ENCODE assay signal across 15 mouse cellular contexts in the genomic region with DNA sequence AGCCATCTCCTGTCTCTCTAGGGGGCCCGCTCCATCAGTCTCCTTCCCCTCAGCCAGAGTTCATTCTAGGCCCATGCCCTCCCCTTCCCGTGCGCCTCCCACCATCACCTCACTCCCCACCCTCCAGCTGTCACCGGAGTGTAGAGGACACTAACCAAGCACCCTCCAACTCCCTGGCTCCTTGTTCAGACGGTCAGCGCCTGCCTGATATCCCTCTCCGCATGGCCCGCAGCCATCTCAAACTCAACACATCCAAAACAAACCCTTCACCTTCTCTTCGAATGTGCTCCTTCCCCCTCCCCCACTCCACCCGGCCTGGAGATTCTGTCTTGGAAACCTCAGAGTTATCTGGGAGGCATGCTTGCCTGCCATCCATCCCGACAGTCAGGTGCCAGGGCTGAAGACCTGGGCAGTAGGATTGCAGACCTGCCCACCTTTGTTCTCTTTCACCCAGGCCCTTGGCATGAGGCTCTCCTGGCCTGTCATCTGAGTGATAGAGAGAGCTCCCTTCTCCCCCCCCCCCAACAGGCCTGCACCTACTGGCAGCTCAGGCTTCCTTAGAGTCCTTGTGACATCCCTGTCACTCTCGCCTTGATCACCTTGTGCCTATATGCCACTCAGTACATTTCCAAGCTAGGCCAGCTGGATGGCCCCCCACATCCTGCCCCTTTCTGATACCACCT. TPM values are rescaled to one million over a fixed set of nuclear protein-coding genes. Genes with fewer than 3 reads are reported as not detected.
DNase-seq lines count a peak whose midpoint lies in the region; ATAC-seq and TF ChIP-seq lines count a peak whose summit lies in the region.
"Had no signal": no experiment of that assay in that cellular context is flagged by ENCODE, and none has a peak within 500 bp of the region (broad histone marks: within the 10 kb centered on the region; RNA-seq: fewer than 3 reads in every experiment).

No protein-coding gene starts in this region.

- H3K4me3 ChIP-seq in midbrain, embryonic 10.5 days = no peak overlapping the region
- H3K4me3 ChIP-seq in midbrain, postnatal 0 days (ENCODE audit: low read depth, low read length) = no peak overlapping the region
- no peak overlapping the region for H3K4me3 ChIP-seq in heart, embryonic 13.5 days
- no peak overlapping the region for H3K4me3 ChIP-seq in lung, adult 2 months (replicated peaks; ENCODE audit: extremely low read depth, low read depth, low read length)
- H3K4me3 ChIP-seq in stomach, embryonic 16.5 days (replicated peaks; ENCODE audit: low read length) = no peak overlapping the region
- H3K4me3 ChIP-seq: hindbrain, embryonic 13.5 days; limb, embryonic 12.5 days had no signal

- no peak for TF ChIP-seq POLR2A in lung, adult 2 months (IDR thresholded peaks at IDR 0.05; ENCODE audit: borderline replicate concordance, extremely low read depth, low read depth, low read length)

- peaks cover 53% of the 10 kb centered on the region for H3K4me1 ChIP-seq in midbrain, embryonic 10.5 days
- peaks cover 3% of the 10 kb centered on the region; the same call in 1 of the 2 replicates for H3K4me1 ChIP-seq in midbrain, postnatal 0 days (ENCODE audit: insufficient read depth, low read length)
- peaks cover 65% of the 10 kb centered on the region for H3K4me1 ChIP-seq in heart, embryonic 13.5 days
- H3K4me1 ChIP-seq in lung, adult 2 months (ENCODE audit: control insufficient read depth, insufficient read depth, low read length) = peaks cover 6% of the 10 kb centered on the region
- peaks cover 13% of the 10 kb centered on the region for H3K4me1 ChIP-seq in stomach, embryonic 16.5 days (ENCODE audit: control insufficient read depth, insufficient read depth, low read length)

- H3K27ac ChIP-seq in midbrain, embryonic 10.5 days (replicated peaks) = peak overlapping the region; percentile 75; the same call in 1 of the 2 replicates
- no peak overlapping the region for H3K27ac ChIP-seq in midbrain, postnatal 0 days (ENCODE audit: low read depth, low read length)
- peak overlapping the region; percentile 93 for H3K27ac ChIP-seq in heart, embryonic 13.5 days (replicated peaks)
- H3K27ac ChIP-seq in stomach, embryonic 16.5 days (ENCODE audit: low read length) = no peak overlapping the region
- H3K27ac ChIP-seq: hindbrain, embryonic 13.5 days; limb, embryonic 12.5 days; macrophage had no signal

- H3K4me2 ChIP-seq in midbrain, postnatal 0 days (ENCODE audit: low read depth, low read length, poor library complexity, severe bottlenecking) = no peak overlapping the region
- peak overlapping the region; percentile 37 for H3K4me2 ChIP-seq in heart, embryonic 13.5 days
- H3K4me2 ChIP-seq in stomach, embryonic 16.5 days (ENCODE audit: low read depth, low read length) = no peak overlapping the region
- H3K4me2 ChIP-seq: hindbrain, embryonic 13.5 days; limb, embryonic 12.5 days had no signal

- no peaks in the 10 kb centered on the region for H3K9me3 ChIP-seq in midbrain, embryonic 10.5 days (replicated peaks)
- H3K9me3 ChIP-seq in midbrain, postnatal 0 days (ENCODE audit: low read length) = no peaks in the 10 kb centered on the region
- no peaks in the 10 kb centered on the region for H3K9me3 ChIP-seq in heart, embryonic 13.5 days
- H3K9me3 ChIP-seq in stomach, embryonic 16.5 days (replicated peaks; ENCODE audit: control insufficient read depth, low read length) = no peaks in the 10 kb centered on the region
- H3K9me3 ChIP-seq: hindbrain, embryonic 13.5 days; limb, embryonic 12.5 days had no signal

- DNase-seq in midbrain, embryonic 10.5 days (ENCODE audit: low spot score) = no peak
- no peak for DNase-seq in midbrain, postnatal 0 days (ENCODE audit: low spot score)
- DNase-seq in lung, adult 2 months = peak; percentile 34
- no peak for DNase-seq in ovary, postnatal 36 days (ENCODE audit: low spot score)
- no peak for DNase-seq in gastrocnemius, adult 8-10 months (ENCODE audit: low spot score in 2 of 2)
- DNase-seq: cerebellum, adult 18-20 months; kidney, postnatal 10 days; layer of hippocampus, postnatal 36 days; right cerebral cortex, postnatal 4 days had no signal

- H3K27me3 ChIP-seq in midbrain, embryonic 10.5 days (ENCODE audit: low read depth, poor library complexity, severe bottlenecking) = no peaks in the 10 kb centered on the region
- no peaks in the 10 kb centered on the region for H3K27me3 ChIP-seq in midbrain, postnatal 0 days (ENCODE audit: insufficient read depth, low read length)
- H3K27me3 ChIP-seq in heart, embryonic 13.5 days (replicated peaks) = peaks cover 31% of the 10 kb centered on the region
- no peaks in the 10 kb centered on the region for H3K27me3 ChIP-seq in stomach, embryonic 16.5 days (ENCODE audit: control insufficient read depth, insufficient read depth, low read length)
- H3K27me3 ChIP-seq: hindbrain, embryonic 13.5 days; limb, embryonic 12.5 days had no signal

- no peak for ATAC-seq in midbrain, postnatal 0 days (ENCODE audit: low FRiP score)
- peak; percentile 70; the same call in 1 of the 2 replicates for ATAC-seq in heart, embryonic 13.5 days (ENCODE audit: extremely low read depth, insufficient number of reproducible peaks, low FRiP score, low TSS enrichment)
- peak; percentile 42; the same call in 1 of the 2 replicates for ATAC-seq in stomach, embryonic 16.5 days (ENCODE audit: insufficient read depth, low FRiP score)
- no peak for ATAC-seq in monocyte, adult 5-6 weeks (replicated peaks; ENCODE audit: insufficient number of reproducible peaks, low FRiP score, low TSS enrichment, poor library complexity, severe bottlenecking)

- peaks cover 60% of the 10 kb centered on the region for H3K36me3 ChIP-seq in midbrain, embryonic 10.5 days
- peaks cover 3% of the 10 kb centered on the region; the same call in 1 of the 2 replicates for H3K36me3 ChIP-seq in midbrain, postnatal 0 days (ENCODE audit: insufficient read depth, low read length)
- no peaks in the 10 kb centered on the region for H3K36me3 ChIP-seq in heart, embryonic 13.5 days
- H3K36me3 ChIP-seq in stomach, embryonic 16.5 days (ENCODE audit: control insufficient read depth, insufficient read depth, low read length) = no peaks in the 10 kb centered on the region

- no peak overlapping the region for H3K9ac ChIP-seq in midbrain, postnatal 0 days (replicated peaks; ENCODE audit: low read length, poor library complexity, severe bottlenecking)
- H3K9ac ChIP-seq in heart, embryonic 13.5 days = peak overlapping the region; percentile 62; the same call in 1 of the 2 replicates
- H3K9ac ChIP-seq in stomach, embryonic 16.5 days (ENCODE audit: low read length) = no peak overlapping the region
- H3K9ac ChIP-seq: hindbrain, embryonic 13.5 days; limb, embryonic 12.5 days had no signal

- 76% methylated on average over 12 of the region's 12 CpGs for WGBS in midbrain, embryonic 10.5 days
- WGBS in midbrain, postnatal 0 days = 69% methylated on average over 12 of the region's 12 CpGs
- 13% methylated on average over 12 of the region's 12 CpGs for WGBS in heart, embryonic 13.5 days
- 57% methylated on average over 12 of the region's 12 CpGs for WGBS in lung, adult 2 months
- 47% methylated on average over 12 of the region's 12 CpGs for WGBS in stomach, embryonic 16.5 days

- TF ChIP-seq CTCF in midbrain, postnatal 0 days (IDR thresholded peaks at IDR 0.05) = no peak
- no peak for TF ChIP-seq CTCF in lung, adult 2 months (IDR thresholded peaks at IDR 0.05; ENCODE audit: insufficient read depth, low read length)

RNA-seq across cellular contexts. Expression of a gene that starts 22.8 kb away (rescaled TPM):
- polyA plus RNA-seq in midbrain, embryonic 10.5 days (2016; fragmentation: Nextera tagmentation; extraction: Ambion mirVana) = 8.1 and 9.1 TPM in 2 replicates
- total RNA-seq in midbrain, postnatal 0 days (2014; rRNA removed) = 94.6 and 131 TPM in 2 replicates
- polyA plus RNA-seq in midbrain, postnatal 0 days (2015; fragmentation: Nextera tagmentation; extraction: Ambion mirVana) = 13.0 and 13.2 TPM in 2 replicates
- 3.4 and 5.8 TPM in 2 replicates for polyA plus RNA-seq in heart, embryonic 13.5 days (2015; fragmentation: Nextera tagmentation; extraction: Ambion mirVana)
- 3.5 and 4.3 TPM in 2 replicates for polyA plus RNA-seq in lung, adult 2 months (2012; rRNA removed)
- polyA plus RNA-seq in stomach, embryonic 16.5 days (2015; fragmentation: Nextera tagmentation; extraction: Ambion mirVana) = 7.9 and 8.5 TPM in 2 replicates
- not detected in 3 replicates for total RNA-seq in monocyte, adult 5-6 weeks (2017)
- 1 to 10 TPM in 2 of 4 experiments, under 1 TPM in 2; 0.63 to 1.3 (median 0.86) TPM for total RNA-seq in gastrocnemius, adult 8-10 months (2022)
- polyA plus RNA-seq: macrophage had no signal

RNA-seq across cellular contexts. Expression of a gene that starts 34.7 kb away (rescaled TPM):
- polyA plus RNA-seq in midbrain, embryonic 10.5 days (2016; fragmentation: Nextera tagmentation; extraction: Ambion mirVana) = 0.12 TPM in 1 of 2 replicates, not detected in the other
- 0.93 and 6.5 TPM in 2 replicates for total RNA-seq in midbrain, postnatal 0 days (2014; rRNA removed)
- polyA plus RNA-seq in midbrain, postnatal 0 days (2015; fragmentation: Nextera tagmentation; extraction: Ambion mirVana) = 1.2 and 1.3 TPM in 2 replicates
- 0.45 and 0.47 TPM in 2 replicates for polyA plus RNA-seq in heart, embryonic 13.5 days (2015; fragmentation: Nextera tagmentation; extraction: Ambion mirVana)
- polyA plus RNA-seq in lung, adult 2 months (2012; rRNA removed) = 0.15 and 0.70 TPM in 2 replicates
- 0.22 and 0.29 TPM in 2 replicates for polyA plus RNA-seq in stomach, embryonic 16.5 days (2015; fragmentation: Nextera tagmentation; extraction: Ambion mirVana)
- total RNA-seq in monocyte, adult 5-6 weeks (2017) = 0.67 TPM in 1 of 3 replicates, not detected in the others
- not detected for total RNA-seq in gastrocnemius, adult 8-10 months (2022)
- polyA plus RNA-seq: macrophage had no signal

RNA-seq across cellular contexts. Expression of a gene that starts 48.5 kb away (rescaled TPM):
- polyA plus RNA-seq in midbrain, embryonic 10.5 days (2016; fragmentation: Nextera tagmentation; extraction: Ambion mirVana) = 0.57 and 0.80 TPM in 2 replicates
- 1.1 and 5.0 TPM in 2 replicates for total RNA-seq in midbrain, postnatal 0 days (2014; rRNA removed)
- polyA plus RNA-seq in midbrain, postnatal 0 days (2015; fragmentation: Nextera tagmentation; extraction: Ambion mirVana) = 0.92 and 1.4 TPM in 2 replicates
- 11.8 and 12.5 TPM in 2 replicates for polyA plus RNA-seq in heart, embryonic 13.5 days (2015; fragmentation: Nextera tagmentation; extraction: Ambion mirVana)
- 60.0 and 62.2 TPM in 2 replicates for polyA plus RNA-seq in lung, adult 2 months (2012; rRNA removed)
- polyA plus RNA-seq in stomach, embryonic 16.5 days (2015; fragmentation: Nextera tagmentation; extraction: Ambion mirVana) = 17.0 and 21.1 TPM in 2 replicates
- total RNA-seq in monocyte, adult 5-6 weeks (2017) = not detected in 3 replicates
- under 1 TPM in 1 of 4 experiments, not detected in 3; 0.11 TPM for total RNA-seq in gastrocnemius, adult 8-10 months (2022)
- polyA plus RNA-seq: macrophage had no signal

RNA-seq across cellular contexts. Expression of a gene that starts 58.4 kb away (rescaled TPM):
- 0.37 and 0.42 TPM in 2 replicates for polyA plus RNA-seq in midbrain, embryonic 10.5 days (2016; fragmentation: Nextera tagmentation; extraction: Ambion mirVana)
- 1.7 and 3.6 TPM in 2 replicates for total RNA-seq in midbrain, postnatal 0 days (2014; rRNA removed)
- polyA plus RNA-seq in midbrain, postnatal 0 days (2015; fragmentation: Nextera tagmentation; extraction: Ambion mirVana) = 0.72 and 0.99 TPM in 2 replicates
- polyA plus RNA-seq in heart, embryonic 13.5 days (2015; fragmentation: Nextera tagmentation; extraction: Ambion mirVana) = 0.96 and 1.6 TPM in 2 replicates
- 47.6 and 57.9 TPM in 2 replicates for polyA plus RNA-seq in lung, adult 2 months (2012; rRNA removed)
- 11.4 and 16.4 TPM in 2 replicates for polyA plus RNA-seq in stomach, embryonic 16.5 days (2015; fragmentation: Nextera tagmentation; extraction: Ambion mirVana)
- total RNA-seq in monocyte, adult 5-6 weeks (2017) = 0.39 to 1.8 TPM (median 0.64 TPM) in 3 replicates
- total RNA-seq in gastrocnemius, adult 8-10 months (2022) = under 1 TPM; 0.17 to 0.65 (median 0.36) TPM

Comparison
In these comparisons a context has a peak if more than half of its experiments do, and no peak if none do; other contexts are left out.
1. H3K27ac ChIP-seq: peak in midbrain, embryonic 10.5 days (single experiment) and heart, embryonic 13.5 days (single experiment); none in midbrain, postnatal 0 days (single experiment) and stomach, embryonic 16.5 days (single experiment).
2. ATAC-seq: peak in heart, embryonic 13.5 days (single experiment) and stomach, embryonic 16.5 days (single experiment); none in midbrain, postnatal 0 days (single experiment) and monocyte, adult 5-6 weeks (single experiment).